Mouse (Mus musculus): ENCODE measurements at regions not wholly inside any gene's neighbourhood (a gene's known extent, or its start where the extent isn't known, plus 50 kb on each side); places are given as distances from the start of the nearest gene placed in this dataset.

DNA sequence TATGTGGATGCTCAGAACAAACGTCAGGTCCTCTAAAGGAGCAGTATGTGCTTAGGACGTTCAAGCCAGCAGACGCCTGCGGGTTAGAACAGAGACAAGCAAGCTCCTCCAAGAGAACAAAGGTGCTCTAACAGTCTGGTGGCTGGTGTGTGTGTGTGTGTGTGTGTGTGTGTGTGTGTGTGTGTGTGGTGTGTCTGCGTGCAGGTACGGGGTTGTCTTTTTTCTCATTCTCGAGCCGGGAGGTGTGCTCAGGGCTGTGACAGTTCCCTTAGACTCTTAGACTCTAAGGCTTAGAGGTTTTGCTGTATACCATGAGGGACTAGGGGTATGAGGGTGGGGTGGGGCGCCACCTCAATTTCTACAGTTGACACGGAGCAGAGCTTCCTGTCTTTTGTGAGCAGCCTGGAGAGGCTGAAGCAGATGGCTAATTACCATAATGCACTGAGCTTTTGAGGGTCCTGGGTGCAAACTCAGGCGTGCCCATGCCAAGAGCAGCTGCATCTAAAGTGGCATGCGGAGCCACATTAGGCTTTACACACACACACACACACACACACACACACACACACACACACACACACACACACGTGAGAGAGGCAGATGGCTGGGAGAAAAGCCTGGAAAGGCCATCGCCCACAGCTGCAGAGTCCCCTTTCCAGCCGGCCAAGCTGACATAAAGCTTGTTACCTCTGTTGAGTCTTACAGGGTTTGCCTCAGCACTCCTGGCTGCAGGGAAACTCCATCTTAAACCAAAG, 124.1 kb upstream of the Foxn2 start:
- no peak for DNase-seq

DNA sequence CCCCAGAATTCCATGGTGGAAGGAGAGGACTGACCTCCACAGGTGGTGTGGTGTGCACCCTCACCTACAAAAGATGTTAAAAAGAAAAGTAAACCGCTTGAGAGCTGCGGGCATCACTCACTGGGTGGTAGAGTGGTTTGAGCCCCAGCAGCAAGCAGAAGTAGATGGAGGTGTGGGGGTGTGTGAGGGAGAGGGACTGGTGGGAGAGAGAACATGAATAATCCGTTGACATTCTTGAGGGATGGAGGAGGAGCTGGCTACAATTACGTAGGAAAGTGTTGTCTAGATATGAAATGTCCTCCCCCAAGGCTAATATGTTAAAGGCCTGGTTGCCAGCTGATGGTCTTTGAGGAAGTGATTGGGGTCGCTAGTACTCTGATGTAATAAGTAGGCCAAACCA, 123.2 kb upstream of the Foxn2 start:
- DNase-seq = no peak

DNA sequence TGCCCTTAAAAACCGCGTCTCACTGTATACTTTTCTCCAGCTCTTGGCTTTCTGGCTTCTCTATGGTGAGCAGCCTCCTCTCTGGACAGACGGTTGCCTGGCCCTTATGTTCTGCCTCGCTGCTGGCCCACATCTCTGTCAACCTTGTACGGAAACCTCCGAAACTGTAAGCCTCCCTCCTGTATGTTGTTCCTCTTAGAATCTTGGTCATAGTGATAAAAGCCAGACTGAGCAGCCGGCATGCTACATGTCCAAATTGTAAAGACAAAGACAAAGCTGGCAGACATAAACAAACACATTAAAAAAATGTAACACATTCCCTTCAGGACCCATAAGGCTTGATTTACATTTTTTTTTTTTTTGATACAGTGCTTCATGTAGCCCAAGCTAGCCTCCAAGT, 122.7 kb upstream of the Foxn2 start:
- DNase-seq = no peak

DNA sequence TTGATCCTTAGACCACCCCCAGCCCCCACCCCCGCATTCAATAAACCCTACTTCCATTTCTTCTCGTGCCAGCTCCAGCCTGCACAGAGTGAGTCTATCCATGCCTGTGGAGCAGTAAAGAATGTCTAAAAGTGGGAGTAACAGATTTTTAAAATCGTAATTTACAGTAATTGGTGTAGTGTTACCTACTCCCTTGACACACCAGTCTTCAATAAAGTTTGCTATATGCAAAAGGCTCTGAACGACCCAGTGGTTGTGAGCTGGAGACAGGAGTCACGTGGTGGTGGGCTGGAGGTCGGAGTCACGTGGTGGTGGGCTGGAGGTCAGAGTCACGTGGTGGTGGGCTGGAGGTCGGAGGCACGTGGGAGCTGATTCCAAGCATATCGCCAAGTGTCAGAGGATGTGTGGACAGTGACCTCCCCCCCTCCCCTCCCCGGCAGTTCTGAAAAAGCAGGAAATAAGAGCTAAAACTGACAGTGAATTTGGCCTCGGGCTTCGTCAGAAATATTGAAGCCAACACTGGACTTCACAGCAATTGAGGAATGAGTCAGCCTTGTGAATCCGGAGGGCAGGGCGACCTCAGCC, 122.2 kb upstream of the Foxn2 start:
- peak; percentile 48 for DNase-seq

DNA sequence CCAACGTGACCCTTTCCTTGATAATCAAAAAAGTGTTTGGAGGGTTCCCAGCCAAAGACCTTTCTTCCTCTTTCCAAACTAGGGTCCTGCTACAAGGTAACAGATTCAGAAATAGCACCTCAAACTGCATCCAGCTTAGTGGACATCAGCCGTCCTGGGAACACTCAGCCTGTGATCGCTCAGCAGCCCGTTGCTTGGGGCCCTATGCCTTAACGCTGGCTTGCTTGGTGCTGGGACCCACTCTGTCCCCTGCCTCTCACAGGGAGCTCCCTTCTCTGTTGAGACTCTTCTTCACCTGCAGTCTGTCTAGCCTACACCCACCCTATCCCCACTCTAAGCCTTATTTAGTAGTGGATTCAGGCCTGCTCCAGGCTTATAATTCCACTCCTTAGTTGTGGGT, 121.6 kb upstream of the Foxn2 start:
- no peak for DNase-seq

DNA sequence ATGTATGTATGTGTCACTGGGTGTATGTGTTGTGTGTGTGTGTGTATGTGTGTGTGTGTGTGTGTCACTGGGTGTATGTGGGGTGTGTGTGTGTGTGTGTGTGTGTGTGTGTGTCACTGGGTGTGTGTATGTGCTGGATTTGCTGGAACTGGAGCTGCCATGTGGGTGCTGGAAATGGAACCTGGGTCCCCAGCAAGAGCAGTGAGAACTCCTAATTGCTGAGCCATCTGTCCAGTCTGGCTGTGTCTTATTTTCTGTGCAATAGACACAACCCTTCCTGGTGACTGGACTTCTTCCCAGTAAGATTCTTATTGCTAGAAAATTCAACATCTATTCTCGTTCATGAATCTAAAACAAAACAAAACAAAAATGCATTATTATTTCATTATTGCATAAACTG, 119.8 kb upstream of the Foxn2 start:
- no peak for DNase-seq

DNA sequence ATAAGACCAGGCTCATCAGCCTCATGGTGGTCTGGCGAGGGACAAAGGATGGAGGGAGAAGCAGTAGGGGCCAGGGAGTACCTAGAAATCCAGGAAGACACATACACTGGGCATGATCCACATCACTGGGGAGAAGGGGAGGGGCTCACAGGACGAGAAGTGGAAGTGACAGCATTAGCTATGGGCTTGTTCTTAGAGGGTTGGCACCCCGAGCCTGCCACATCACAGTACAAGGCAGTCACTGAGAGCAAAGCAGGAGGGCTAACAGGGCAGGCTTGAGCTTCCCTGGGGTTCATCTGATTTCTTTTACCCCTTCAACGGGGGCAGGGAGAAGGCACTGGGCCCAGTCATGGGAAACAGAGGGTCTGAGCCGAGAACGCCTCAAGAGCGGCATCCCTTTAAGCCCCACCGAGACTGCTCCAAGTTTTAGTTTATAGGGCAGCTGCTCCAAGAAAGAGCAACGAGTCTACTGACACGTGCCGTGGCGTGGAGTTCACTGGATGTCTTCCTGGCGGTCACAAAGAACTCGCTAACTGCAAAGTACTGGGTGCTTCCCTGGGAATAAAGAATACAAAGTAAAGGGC, 115.1 kb upstream of the Foxn2 start:
- DNase-seq = no peak

DNA sequence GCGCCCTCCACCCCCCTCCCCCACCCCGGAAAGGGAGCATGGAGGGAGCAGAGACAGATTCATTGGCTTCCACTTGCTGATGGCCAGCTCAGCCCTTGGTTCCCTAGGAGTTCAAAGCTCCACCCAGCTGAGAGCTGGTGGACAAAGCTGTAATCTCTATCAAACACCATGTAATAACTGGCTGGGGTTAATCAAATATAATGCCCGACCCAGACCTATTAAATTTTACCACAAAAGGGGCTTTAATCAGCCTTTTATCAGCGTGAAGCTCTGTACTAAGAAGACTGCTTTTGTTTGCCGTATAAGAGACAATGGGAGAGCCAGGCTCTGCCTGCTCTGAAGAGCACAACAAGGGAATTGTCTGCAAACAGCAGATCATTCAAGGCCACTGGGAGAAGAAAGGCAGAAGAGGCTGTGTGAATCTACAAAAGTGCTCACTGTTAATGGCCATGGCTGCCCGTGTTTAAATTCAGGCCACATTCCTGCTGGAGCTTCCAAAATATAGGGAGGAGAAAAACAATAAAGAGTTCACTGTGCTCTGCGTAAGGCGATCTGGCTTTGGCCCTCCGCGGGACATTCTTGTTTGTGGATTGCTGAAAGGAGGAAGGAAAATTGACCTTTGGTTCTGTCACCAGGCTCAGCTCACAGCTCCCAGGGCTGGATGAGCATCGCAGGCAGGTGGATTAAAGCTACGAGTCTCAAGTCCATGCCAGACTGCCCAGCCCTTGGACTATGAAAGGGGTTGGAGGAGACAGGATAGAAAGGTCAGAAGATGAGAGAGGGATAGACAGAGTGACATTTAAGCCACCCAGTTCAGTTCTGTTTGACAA, 114.4 kb upstream of the Foxn2 start:
- DNase-seq = peak; percentile 37

DNA sequence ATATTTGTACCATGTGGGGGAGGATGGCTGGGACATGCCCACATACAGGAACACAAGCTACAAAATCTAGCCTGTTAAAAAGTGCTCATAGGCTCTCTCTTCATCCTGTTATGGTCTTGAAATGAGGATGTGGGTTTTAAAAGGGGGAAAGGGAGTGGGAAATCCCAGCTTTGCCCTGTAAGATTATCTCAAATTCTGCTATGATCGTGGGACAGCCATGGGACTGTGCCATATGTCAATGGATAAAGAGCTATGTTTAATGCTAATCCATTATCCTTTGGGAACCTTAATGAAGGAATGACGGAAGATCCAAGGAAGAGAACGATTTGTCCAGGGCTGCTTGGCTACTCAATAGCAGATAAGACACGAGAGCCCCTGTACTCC, 113.8 kb upstream of the Foxn2 start:
- DNase-seq = no peak

DNA sequence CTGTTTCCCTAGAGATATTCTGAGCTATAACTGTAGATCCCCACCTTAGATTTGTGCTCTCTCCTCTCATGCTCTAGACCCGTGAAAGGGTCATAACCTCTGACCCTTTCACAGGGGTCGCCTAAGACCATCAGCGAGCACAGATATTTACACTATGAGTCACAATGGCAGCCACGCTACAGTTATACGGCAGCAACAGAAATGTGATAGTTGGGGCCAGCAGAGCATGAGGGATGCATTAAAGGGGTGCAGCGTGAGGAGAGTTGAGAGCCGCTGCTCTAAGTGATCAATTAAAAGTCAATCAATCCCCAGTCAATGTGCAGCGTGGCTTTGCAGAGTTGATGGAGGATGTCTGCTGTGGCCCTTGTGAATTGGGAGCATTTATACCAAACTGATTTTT, 112.7 kb upstream of the Foxn2 start:
- no peak for DNase-seq

DNA sequence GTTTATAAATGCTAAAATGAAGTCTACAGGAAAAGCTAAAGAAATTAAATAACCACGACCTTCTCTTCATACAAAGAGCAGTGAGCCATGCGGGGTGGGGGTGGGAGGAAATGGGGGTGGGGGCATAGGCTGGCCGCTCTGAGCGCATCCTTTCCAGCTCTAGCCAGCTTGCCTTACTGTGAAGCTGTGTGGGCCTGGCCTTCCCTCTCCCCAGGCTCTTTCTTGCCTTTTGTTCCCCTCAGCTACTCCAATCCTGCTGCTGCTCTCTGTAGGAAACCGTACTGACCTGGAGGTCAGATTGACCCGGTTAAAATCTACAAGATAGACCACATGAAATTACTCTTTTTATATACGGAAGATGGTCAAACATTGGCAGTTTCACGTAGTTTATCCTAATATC, 111.7 kb upstream of the Foxn2 start:
- DNase-seq = no peak

DNA sequence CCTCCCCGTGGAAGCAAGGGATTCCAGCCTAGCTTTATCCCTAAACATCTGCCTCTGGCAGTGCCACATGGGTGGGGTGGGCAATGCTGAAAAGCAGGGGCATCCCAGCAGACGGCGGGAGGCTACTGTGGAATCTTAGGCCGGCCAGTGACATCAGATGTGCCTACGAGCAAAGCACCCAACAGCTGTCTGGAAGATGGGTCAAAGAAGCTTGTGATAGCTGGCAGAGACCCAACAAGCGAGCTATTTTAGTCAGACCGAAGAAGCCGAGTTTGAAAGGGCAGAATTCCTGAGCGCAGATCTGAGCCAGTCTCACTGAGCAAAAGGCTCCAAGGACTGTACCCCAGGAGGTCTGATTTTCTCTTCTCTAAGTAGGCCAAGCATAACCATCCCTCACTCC, 110.8 kb upstream of the Foxn2 start:
- peak; percentile 78 for DNase-seq

DNA sequence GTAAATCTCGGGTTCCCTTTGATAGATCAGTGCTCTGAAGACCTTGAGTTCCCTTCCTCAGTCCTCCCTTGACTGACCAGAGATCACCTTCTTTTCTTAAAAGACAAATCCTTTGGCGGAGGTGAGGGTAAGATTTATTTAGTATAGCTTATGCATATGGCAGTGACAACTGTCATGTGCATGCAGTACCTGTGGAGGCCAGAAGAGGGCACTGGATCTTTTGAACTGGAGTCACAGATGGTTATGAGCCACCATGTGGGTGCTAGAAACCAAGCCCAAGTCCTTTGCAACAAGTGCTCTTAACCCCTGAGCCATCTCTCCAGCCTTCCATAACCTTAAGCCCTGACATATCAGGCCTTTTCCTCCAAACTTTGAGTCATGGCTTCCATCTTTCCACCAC, 110.4 kb upstream of the Foxn2 start:
- no peak for DNase-seq

DNA sequence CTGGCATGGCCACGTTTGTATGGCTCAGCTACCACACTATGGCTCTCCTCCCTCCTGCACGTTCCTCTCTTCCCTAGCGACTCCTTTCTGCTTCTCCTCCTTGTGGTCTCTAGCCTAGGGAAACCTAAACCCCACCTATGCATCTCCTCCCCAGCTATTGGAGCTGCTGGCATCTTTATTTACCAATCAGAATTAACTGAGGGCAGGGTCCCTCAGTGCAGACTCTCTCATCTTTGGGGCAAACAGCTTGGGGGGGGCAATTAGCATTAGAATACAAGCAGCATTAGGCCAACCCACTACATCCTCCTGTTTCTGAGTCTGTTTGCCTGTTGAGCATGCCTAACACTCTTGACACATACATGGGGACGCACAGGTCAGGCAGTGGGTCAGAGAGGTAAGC, 106.7 kb upstream of the Foxn2 start:
- DNase-seq = no peak

DNA sequence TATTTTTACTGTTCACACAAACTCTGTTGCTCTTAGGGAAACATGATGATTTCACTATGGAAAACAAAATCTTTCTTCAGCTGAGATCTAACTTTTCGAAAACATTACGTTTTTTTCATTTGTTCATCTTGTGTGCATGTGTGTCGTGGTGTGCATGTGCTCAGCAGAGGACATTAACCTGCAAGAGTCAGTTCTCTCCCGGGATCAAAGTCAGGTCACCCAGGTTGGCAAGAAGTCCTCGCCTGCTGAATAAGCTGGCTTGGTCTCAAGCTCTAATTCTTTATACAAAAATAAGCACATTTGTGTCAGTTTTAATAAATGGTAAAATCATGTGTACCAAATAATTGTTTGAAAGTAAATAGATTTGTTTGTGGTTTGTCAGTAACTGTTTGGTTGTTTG, 105.2 kb upstream of the Foxn2 start:
- no peak for DNase-seq

DNA sequence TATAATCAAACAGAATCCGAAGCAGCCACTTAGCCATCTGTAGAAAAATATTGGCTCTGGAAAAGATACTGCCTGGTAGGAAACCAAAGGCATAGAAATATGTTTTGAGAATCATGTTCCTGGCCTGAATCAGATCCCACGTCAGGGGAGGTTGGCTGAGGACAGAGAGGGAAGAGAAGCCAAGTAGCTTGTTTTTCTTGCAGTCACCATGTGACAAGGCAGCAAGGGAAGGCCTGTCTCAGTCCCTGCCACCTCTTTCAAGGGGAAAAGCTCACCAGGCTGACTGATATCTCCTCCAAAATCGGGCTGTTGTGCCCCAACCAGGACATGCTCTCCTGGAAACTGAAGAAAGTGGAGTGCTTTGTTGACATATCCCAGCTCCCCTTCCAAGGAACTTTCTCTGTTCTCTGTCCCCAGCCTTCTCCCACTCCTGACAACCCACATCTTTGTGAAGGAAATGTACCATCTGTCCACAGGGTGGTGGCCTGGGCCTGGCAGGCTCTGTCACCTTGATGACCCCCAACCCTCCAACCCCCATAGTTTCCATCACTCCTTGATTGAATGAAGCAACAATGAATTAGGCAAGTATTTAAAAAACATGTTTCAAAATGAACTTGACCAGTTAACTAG, 104.3 kb upstream of the Foxn2 start:
- peak; percentile 36 for DNase-seq

DNA sequence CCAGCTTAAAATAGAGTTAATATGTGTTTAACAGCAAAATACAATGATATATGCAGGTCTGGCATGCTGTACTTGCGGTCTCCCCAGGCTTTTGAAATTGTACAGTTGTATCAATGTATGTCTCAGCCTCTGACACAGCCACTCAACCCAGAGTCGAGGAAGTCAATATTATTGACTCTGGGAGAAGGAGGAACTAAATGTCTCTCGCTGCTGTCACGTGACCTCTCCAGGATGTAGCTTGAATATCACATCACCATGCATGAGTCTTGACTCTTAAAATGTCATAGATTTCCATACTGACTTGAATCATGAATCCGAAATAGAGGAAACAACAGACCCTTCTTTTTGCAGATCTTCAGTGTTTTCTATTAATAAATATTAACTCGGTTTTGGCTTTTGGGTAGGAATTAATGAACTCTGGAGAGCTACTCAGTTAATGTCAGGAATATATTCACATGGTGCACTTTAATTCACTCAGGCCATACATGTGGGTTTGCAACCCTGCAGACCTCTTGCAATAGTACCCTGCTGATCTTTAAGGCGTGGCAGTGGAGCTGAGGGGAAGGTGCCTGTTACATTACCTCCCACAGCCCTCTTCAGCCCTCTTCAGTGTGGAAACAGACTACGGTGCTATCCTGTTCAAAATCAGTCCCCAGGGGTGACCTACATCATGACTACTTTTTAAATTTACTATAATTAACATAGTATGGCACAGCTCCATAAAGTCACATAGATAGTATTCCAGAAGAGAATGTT, 102.7 kb upstream of the Foxn2 start:
- DNase-seq = no peak

DNA sequence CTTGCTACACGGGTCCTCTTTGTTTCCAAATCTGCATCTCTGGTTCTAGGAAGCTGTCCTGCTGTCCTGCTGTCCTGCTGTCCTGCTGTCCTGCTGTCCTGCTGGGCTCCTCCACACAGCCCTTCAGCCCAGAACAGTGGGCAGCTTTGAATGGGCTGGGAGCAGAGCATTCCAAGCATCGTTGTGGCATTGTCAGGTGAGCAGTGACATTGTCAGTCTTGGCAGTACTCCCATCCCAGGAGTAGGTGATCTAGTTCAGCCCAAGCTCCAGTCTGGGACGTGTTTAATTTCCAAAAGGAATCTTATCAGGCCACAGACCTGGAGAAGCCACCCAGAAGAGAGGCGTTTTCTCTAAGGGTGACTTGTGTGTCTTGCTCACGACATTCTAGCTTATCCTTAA, 99.4 kb upstream of the Foxn2 start:
- no peak for DNase-seq

DNA sequence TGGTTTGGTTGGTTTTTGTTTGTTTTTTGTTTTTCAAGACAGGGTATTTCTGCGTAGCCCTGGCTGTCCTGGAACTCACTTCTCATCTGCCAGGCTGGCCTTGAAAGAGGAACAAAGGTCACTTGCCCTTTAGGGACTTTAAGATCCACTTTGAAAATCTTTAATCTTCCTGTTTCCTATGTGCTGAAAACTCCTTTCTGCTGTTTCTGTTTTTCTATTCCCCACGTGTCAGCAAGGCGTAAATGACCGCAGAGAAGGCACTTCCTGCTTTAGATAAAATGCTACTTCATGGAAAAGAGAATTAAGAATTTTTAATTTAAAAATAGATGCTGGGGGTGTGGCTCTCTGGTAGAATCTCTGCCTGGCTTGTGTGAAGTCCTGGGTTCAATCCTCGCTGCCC, 98.9 kb upstream of the Foxn2 start:
- no peak for DNase-seq

DNA sequence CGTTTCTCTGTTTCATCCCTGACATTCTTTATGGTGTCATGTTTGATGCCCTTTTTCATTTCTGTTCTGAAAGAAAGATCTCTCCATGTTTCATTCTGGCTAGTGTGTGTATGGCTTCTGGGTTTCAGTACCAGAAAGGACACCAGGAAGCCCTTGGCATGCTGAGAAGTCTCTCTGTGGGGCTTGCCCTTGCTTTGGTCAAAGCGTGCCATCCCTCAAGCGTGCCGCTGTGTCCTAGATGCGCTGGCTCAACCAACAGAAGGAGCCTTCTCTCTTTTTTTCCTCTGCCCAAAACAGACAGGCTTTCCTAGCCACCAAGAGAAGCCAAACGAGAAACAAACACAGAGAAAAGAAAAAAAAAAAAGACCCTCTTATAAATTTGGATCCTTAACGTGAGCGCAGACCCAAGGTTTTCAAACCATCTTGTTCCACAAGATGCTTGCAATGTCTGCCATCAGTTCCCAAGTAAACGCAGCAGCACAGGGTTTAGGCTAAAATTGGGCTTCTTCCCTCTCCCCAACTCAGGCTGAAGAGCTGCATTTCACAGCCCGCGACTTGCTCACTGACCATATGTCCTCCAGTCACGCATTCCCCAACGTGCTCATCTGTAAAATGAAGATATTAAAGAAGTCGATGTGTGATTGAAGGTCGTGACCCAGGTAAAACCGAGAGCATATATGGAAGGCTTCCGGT, 97.3 kb upstream of the Foxn2 start:
- no peak for DNase-seq

DNA sequence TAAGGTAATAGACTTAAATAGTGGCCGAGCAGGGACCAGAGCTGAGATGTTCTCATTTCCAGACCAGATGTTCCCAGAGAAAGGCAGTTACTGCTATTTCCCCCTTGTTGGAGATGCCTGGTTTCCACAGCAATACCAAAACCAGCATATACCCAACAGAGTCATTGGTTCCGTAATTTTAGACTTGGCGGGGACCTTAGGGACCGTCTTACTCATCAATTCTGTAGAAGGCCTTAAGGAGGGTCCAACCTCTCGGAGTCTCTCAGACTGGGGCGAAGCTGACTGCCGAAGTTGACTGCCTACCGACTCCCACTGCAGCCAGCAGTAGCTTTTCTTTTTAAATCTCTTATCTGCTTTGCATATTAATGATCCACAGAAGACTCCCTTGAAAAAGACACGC, 95.1 kb upstream of the Foxn2 start:
- DNase-seq = no peak

DNA sequence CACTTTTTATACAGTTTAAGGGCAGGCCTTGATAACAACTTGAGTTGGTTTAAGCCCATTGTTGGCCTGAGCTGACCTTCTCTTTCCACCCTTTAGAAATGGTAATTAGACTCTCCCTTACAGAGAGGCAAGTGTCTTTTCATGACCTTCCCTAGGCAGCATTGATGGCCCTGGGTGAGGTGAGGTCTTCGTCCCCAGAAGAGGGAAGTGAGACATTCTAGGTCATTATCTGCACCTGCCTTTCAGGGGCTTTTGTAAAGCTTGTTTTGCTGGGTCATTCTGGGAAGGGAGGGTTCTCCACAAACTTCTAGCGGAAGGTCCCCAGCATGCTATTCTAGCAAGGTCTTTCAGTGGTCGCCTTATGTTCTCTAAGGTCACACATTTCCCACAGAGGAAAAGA, 93.6 kb upstream of the Foxn2 start:
- no peak for DNase-seq
